Mouse (Mus musculus) testis, adult 2 months (tissue): ENCODE data around the gene Taf6. TPM values are rescaled to one million over a fixed set of nuclear protein-coding genes. Genes with fewer than 3 reads are reported as not detected.
"Not testable (repeated sequence)": the region's sequence is repeated elsewhere in the genome, so short reads cannot be mapped to it uniquely, and the experiment has no call there.

Source experiments
- H3K27ac ChIP-seq: fragments of 200-500 bp; 2 replicates; pipeline ENCODE4 v1.5.1; 2012; ENCODE audit warnings: low read depth, low read length; ENCODE audit not compliant: control insufficient read depth, insufficient read depth
- H3K27me3 ChIP-seq: fragments of 200-500 bp; 2 replicates; pipeline ENCODE4 v1.6.1; 2012; ENCODE audit warnings: mild to moderate bottlenecking, low read length, moderate library complexity; ENCODE audit not compliant: control insufficient read depth, insufficient read depth
- H3K36me3 ChIP-seq: fragments of 200-500 bp; 2 replicates; pipeline ENCODE4 v1.6.1; 2012; ENCODE audit warnings: mild to moderate bottlenecking, low read length; ENCODE audit not compliant: control insufficient read depth, insufficient read depth
- H3K4me1 ChIP-seq: fragments of 200-500 bp; 2 replicates; pipeline ENCODE4 v1.6.1; 2012; ENCODE audit warnings: low read length; ENCODE audit not compliant: control insufficient read depth, insufficient read depth
- H3K4me3 ChIP-seq: fragments of 200-500 bp; 2 replicates; pipeline ENCODE4 v1.5.1; 2012; ENCODE audit warnings: low read depth, mild to moderate bottlenecking, low read length, moderate library complexity, mixed read lengths; ENCODE audit not compliant: control insufficient read depth
- CTCF ChIP-seq: fragments of 200-500 bp; IDR thresholded peaks from 2 replicates; pipeline ENCODE4 v1.5.1; 2012; ENCODE audit warnings: low read depth, mild to moderate bottlenecking, inconsistent platforms, low read length, moderate library complexity; ENCODE audit not compliant: control insufficient read depth, insufficient read depth, insufficient replicate concordance
- POLR2A ChIP-seq: fragments of 200-500 bp; IDR thresholded peaks from 2 replicates; pipeline ENCODE4 v1.6.1; 2012; ENCODE audit warnings: low read depth, mild to moderate bottlenecking, inconsistent platforms, low read length, moderate library complexity; ENCODE audit not compliant: control insufficient read depth
- polyA plus RNA-seq: library from polyadenylated mRNA; depleted of rRNA; stranded (reverse); fragments of >200 nt; gene quantifications from 2 replicates; pipeline ENCODE4 v1.2.3, GENCODE M21; 2012

Taf6 gene
- polyA plus RNA-seq, 1 experiment: 154 TPM

GRCm38 (mm10) chr5:138225700-138226099 lies 38.4 kb upstream of the Taf6 start, which contains the start of gene Nxpe5:
TSS of gene Nxpe5 (plus strand) at chr5:138225898.
- no peak within 1 kb of the TSS for H3K27ac ChIP-seq
- no peak within 1 kb of the TSS for H3K4me3 ChIP-seq
- TF ChIP-seq POLR2A: no peak
- TF ChIP-seq CTCF: no peak
- no peaks in the 10 kb centered on the region for H3K4me1 ChIP-seq
- no peaks in the 10 kb centered on the region for H3K36me3 ChIP-seq
- no peaks in the 10 kb centered on the region for H3K27me3 ChIP-seq

GRCm38 (mm10) chr5:138223287-138223686 lies 36.0 kb upstream of the Taf6 start:
- TF ChIP-seq CTCF: no peak
- TF ChIP-seq POLR2A: no peak
- Histone ChIP-seq H3K27me3 (no peaks in the 10 kb centered on the region), H3K4me3 (no peak overlapping the region), H3K36me3 (no peaks in the 10 kb centered on the region), H3K4me1 (no peaks in the 10 kb centered on the region), H3K27ac (no peak overlapping the region)

GRCm38 (mm10) chr5:138222111-138222510 lies 34.9 kb upstream of the Taf6 start:
- no peaks in the 10 kb centered on the region for H3K36me3 ChIP-seq
- TF ChIP-seq CTCF (peak; percentile 67; the same call in 1 of the 2 replicates), POLR2A (no peak)
- no peaks in the 10 kb centered on the region for H3K4me1 ChIP-seq
- no peak overlapping the region for H3K27ac ChIP-seq
- H3K4me3 ChIP-seq: no peak overlapping the region
- no peaks in the 10 kb centered on the region for H3K27me3 ChIP-seq

- no peaks in the 10 kb centered on the region for H3K4me1 ChIP-seq
- TF ChIP-seq CTCF (no peak), POLR2A (no peak)
- no peak overlapping the region for H3K27ac ChIP-seq
- no peaks in the 10 kb centered on the region for H3K36me3 ChIP-seq
- no peaks in the 10 kb centered on the region for H3K27me3 ChIP-seq
- H3K4me3 ChIP-seq: no peak overlapping the region
These were observed 32.6 kb upstream of the Taf6 start for GRCm38 (mm10) chr5:138219864-138220263.

- not testable (repeated sequence) for H3K36me3 ChIP-seq, H3K27ac ChIP-seq, H3K4me1 ChIP-seq, H3K4me3 ChIP-seq, H3K27me3 ChIP-seq
These were observed 29.4 kb upstream of the Taf6 start for GRCm38 (mm10) chr5:138216632-138217031.

- Histone ChIP-seq H3K36me3 (no peaks in the 10 kb centered on the region), H3K27ac (no peak overlapping the region), H3K4me1 (no peaks in the 10 kb centered on the region), H3K4me3 (no peak overlapping the region), H3K27me3 (no peaks in the 10 kb centered on the region)
- TF ChIP-seq CTCF: no peak
- TF ChIP-seq POLR2A: no peak
These were observed 20.6 kb upstream of the Taf6 start for GRCm38 (mm10) chr5:138207873-138208272.

GRCm38 (mm10) chr5:138207253-138207652 lies 20.0 kb upstream of the Taf6 start:
- H3K27ac ChIP-seq: no peak overlapping the region
- H3K4me1 ChIP-seq: no peaks in the 10 kb centered on the region
- no peak overlapping the region for H3K4me3 ChIP-seq
- H3K36me3 ChIP-seq: no peaks in the 10 kb centered on the region
- no peaks in the 10 kb centered on the region for H3K27me3 ChIP-seq
- TF ChIP-seq POLR2A: no peak
- TF ChIP-seq CTCF: no peak

- Histone ChIP-seq H3K27me3 (no peaks in the 10 kb centered on the region), H3K36me3 (no peaks in the 10 kb centered on the region), H3K27ac (no peak overlapping the region), H3K4me3 (no peak overlapping the region), H3K4me1 (no peaks in the 10 kb centered on the region)
- TF ChIP-seq CTCF: no peak
These were observed 14.8 kb upstream of the Taf6 start for GRCm38 (mm10) chr5:138202086-138202485.
